Mouse (Mus musculus): Measurements from ENCODE around the gene Smyd3. TPM values are rescaled to one million over a fixed set of nuclear protein-coding genes. Genes with fewer than 3 reads are reported as not detected.

The Smyd3 gene
- polyA plus RNA-seq, 1 experiment from 2014 or later = 26.3 TPM

DNA sequence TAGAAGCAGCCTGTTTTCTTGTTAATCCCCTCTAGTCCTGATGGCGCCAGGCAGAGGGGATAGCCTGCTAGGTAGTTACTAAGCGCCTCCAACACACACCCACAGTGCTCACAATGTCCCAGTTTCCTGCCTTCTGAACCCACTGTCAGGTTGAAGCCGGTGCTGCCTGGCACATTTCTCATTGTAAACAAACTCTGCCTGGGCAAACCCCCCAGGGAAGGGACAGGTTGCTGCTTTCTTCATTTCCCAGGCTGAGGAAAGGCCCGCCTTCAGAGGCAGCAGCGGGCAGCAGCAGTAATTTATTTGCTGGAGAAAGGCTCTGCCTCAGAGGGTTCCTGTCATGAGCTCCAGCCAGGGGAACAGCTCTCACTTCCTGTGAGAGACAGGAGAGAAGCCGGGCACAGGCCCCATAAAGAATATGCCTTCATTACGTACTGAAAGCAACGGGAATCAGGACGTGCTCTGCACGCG lies 256.3 kb downstream of the Smyd3 start:
- Histone ChIP-seq H3K27ac (replicated peaks; ENCODE audit: low read depth, low read length) (no peak overlapping the region), H3K27me3 (ENCODE audit: control insufficient read depth, insufficient read depth, low read length) (no peaks in the 10 kb centered on the region), H3K4me3 (ENCODE audit: low read depth, low read length) (no peak overlapping the region), H3K4me2 (ENCODE audit: low read depth, low read length) (no peak overlapping the region), H3K36me3 (replicated peaks; ENCODE audit: control insufficient read depth, insufficient read depth, low read depth, low read length) (no peaks in the 10 kb centered on the region), H3K4me1 (ENCODE audit: control insufficient read depth, insufficient read depth, low read length) (no peaks in the 10 kb centered on the region), H3K9me3 (replicated peaks; ENCODE audit: control insufficient read depth, low read length) (no peaks in the 10 kb centered on the region), H3K9ac (replicated peaks; ENCODE audit: low read length) (no peak overlapping the region)
- WGBS = 51% methylated on average over 11 of the region's 11 CpGs
- no peak for ATAC-seq (replicated peaks; ENCODE audit: insufficient number of reproducible peaks, low FRiP score, low TSS enrichment, low read depth)
- DNase-seq (ENCODE audit: low spot score) = no peak

DNA sequence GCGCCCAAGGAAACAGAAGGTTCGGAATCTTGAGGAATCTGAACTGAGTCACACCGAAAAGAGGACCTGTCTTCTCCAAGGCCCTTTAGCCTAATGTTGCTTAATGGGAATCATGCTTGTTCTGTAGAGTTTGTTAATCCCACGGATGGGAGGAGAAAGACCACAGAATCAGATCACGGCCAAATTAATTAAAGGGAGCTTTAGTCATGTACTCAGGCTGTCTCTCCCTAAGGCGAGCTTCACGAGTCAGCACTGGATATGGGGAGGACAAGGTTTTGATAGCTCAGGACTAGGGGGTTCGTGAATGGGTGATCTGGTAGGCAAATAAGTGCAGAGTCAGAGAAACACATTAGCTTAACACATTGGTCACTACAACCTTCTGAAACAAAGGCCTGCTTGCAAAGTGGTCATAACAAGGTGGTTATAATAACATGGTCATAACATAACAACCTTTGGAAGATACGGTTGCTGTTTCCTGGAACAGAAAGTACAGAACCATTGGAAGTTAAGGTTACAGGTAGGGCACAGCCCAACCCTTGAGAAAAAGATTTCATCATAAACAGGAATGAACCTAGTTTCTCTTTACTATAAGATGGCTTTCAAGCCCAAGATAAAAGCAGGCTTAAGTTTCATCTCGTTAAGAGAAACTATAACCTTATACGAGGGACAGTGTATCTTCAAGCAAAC lies 261.9 kb downstream of the Smyd3 start:
- H3K27ac ChIP-seq (replicated peaks; ENCODE audit: low read depth, low read length) = no peak overlapping the region
- H3K9ac ChIP-seq (replicated peaks; ENCODE audit: low read length) = no peak overlapping the region
- 84% methylated on average over 11 of the region's 11 CpGs for WGBS
- no peaks in the 10 kb centered on the region for H3K36me3 ChIP-seq (replicated peaks; ENCODE audit: control insufficient read depth, insufficient read depth, low read depth, low read length)
- no peaks in the 10 kb centered on the region for H3K27me3 ChIP-seq (ENCODE audit: control insufficient read depth, insufficient read depth, low read length)
- no peak overlapping the region for H3K4me2 ChIP-seq (ENCODE audit: low read depth, low read length)
- DNase-seq (ENCODE audit: low spot score) = no peak
- no peak for ATAC-seq (replicated peaks; ENCODE audit: insufficient number of reproducible peaks, low FRiP score, low TSS enrichment, low read depth)
- H3K4me1 ChIP-seq (ENCODE audit: control insufficient read depth, insufficient read depth, low read length) = no peaks in the 10 kb centered on the region
- no peaks in the 10 kb centered on the region for H3K9me3 ChIP-seq (replicated peaks; ENCODE audit: control insufficient read depth, low read length)
- no peak overlapping the region for H3K4me3 ChIP-seq (ENCODE audit: low read depth, low read length)

- Histone ChIP-seq H3K9me3 (replicated peaks; ENCODE audit: control insufficient read depth, low read length) (no peaks in the 10 kb centered on the region), H3K4me3 (ENCODE audit: low read depth, low read length) (no peak overlapping the region), H3K9ac (replicated peaks; ENCODE audit: low read length) (no peak overlapping the region), H3K27me3 (ENCODE audit: control insufficient read depth, insufficient read depth, low read length) (no peaks in the 10 kb centered on the region), H3K4me2 (ENCODE audit: low read depth, low read length) (no peak overlapping the region), H3K4me1 (ENCODE audit: control insufficient read depth, insufficient read depth, low read length) (no peaks in the 10 kb centered on the region), H3K36me3 (replicated peaks; ENCODE audit: control insufficient read depth, insufficient read depth, low read depth, low read length) (no peaks in the 10 kb centered on the region), H3K27ac (replicated peaks; ENCODE audit: low read depth, low read length) (no peak overlapping the region)
- DNase-seq (ENCODE audit: low spot score) (no peak), ATAC-seq (replicated peaks; ENCODE audit: insufficient number of reproducible peaks, low FRiP score, low TSS enrichment, low read depth) (0 out of 2 replicates have a peak, but pooled peaks have one; percentile 39)
- WGBS = 48% methylated on average over 3 of the region's 3 CpGs
Observed at GRCm38 (mm10) chr1:179254531-179254930, 263.3 kb downstream of the Smyd3 start.

DNA sequence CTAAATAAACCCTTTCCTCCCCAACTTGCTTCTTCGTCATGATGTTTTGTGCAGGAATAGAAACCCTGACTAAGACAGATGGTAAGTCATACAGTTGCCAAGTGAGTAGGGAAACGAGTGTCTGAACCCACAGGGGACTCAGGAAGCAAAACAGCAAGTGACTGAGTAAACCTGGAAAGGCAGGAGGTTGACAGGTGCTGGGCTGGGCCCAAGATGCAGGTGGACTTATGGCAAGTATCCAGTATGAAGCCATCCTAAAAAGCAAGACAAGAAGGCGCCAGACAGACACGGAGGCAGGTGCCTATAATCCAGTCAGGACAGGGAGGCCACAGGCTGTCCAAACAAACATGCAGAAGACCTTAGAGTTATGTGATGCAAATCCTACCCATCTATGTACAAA lies 265.2 kb downstream of the Smyd3 start:
- ATAC-seq (replicated peaks; ENCODE audit: insufficient number of reproducible peaks, low FRiP score, low TSS enrichment, low read depth) (no peak), DNase-seq (ENCODE audit: low spot score) (no peak)
- H3K4me1 ChIP-seq (ENCODE audit: control insufficient read depth, insufficient read depth, low read length) = no peaks in the 10 kb centered on the region
- H3K9ac ChIP-seq (replicated peaks; ENCODE audit: low read length) = no peak overlapping the region
- H3K4me2 ChIP-seq (ENCODE audit: low read depth, low read length) = no peak overlapping the region
- H3K27ac ChIP-seq (replicated peaks; ENCODE audit: low read depth, low read length) = no peak overlapping the region
- H3K36me3 ChIP-seq (replicated peaks; ENCODE audit: control insufficient read depth, insufficient read depth, low read depth, low read length) = no peaks in the 10 kb centered on the region
- 79% methylated on average over 4 of the region's 4 CpGs for WGBS
- no peak overlapping the region for H3K4me3 ChIP-seq (ENCODE audit: low read depth, low read length)
- no peaks in the 10 kb centered on the region for H3K9me3 ChIP-seq (replicated peaks; ENCODE audit: control insufficient read depth, low read length)
- H3K27me3 ChIP-seq (ENCODE audit: control insufficient read depth, insufficient read depth, low read length) = no peaks in the 10 kb centered on the region

- no peak overlapping the region for H3K27ac ChIP-seq (replicated peaks; ENCODE audit: low read depth, low read length)
- DNase-seq (ENCODE audit: low spot score) = no peak
- 85% methylated on average over 3 of the region's 3 CpGs for WGBS
Observed at GRCm38 (mm10) chr1:179250388-179250787, 267.5 kb downstream of the Smyd3 start.

DNA sequence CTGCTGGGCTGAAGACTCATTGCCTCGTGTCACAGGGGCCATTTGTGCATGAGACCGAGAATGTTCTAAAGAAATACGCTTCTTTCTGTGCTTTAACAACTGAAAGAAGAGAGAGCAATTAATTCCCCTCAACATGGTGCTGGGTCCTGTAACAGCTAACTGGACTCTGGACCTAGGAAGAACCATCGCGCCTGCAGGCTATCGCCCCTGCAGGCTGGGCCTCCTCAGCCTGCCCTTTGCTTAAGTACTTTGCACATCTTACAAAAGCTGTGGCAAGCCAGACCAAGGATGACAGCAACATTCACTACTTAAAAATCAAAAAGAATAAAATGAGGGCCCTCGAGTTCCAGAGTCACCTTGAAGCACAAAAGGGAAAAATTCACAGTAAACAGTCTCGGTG lies 274.3 kb downstream of the Smyd3 start:
- no peak overlapping the region for H3K4me3 ChIP-seq (ENCODE audit: low read depth, low read length)
- H3K9me3 ChIP-seq (replicated peaks; ENCODE audit: control insufficient read depth, low read length) = no peaks in the 10 kb centered on the region
- no peak for ATAC-seq (replicated peaks; ENCODE audit: insufficient number of reproducible peaks, low FRiP score, low TSS enrichment, low read depth)
- H3K36me3 ChIP-seq (replicated peaks; ENCODE audit: control insufficient read depth, insufficient read depth, low read depth, low read length) = no peaks in the 10 kb centered on the region
- no peak overlapping the region for H3K27ac ChIP-seq (replicated peaks; ENCODE audit: low read depth, low read length)
- 86% methylated on average over 8 of the region's 8 CpGs for WGBS
- no peak for DNase-seq (ENCODE audit: low spot score)
- H3K4me2 ChIP-seq (ENCODE audit: low read depth, low read length) = no peak overlapping the region
- no peaks in the 10 kb centered on the region for H3K4me1 ChIP-seq (ENCODE audit: control insufficient read depth, insufficient read depth, low read length)
- H3K27me3 ChIP-seq (ENCODE audit: control insufficient read depth, insufficient read depth, low read length) = no peaks in the 10 kb centered on the region
- no peak overlapping the region for H3K9ac ChIP-seq (replicated peaks; ENCODE audit: low read length)

More at GRCm38 (mm10) chr1:179250388-179250787, 267.5 kb downstream of the Smyd3 start:
- no peaks in the 10 kb centered on the region for H3K9me3 ChIP-seq (replicated peaks; ENCODE audit: control insufficient read depth, low read length)
- H3K4me2 ChIP-seq (ENCODE audit: low read depth, low read length) = no peak overlapping the region
- no peaks in the 10 kb centered on the region for H3K36me3 ChIP-seq (replicated peaks; ENCODE audit: control insufficient read depth, insufficient read depth, low read depth, low read length)
- H3K4me1 ChIP-seq (ENCODE audit: control insufficient read depth, insufficient read depth, low read length) = no peaks in the 10 kb centered on the region
- ATAC-seq (replicated peaks; ENCODE audit: insufficient number of reproducible peaks, low FRiP score, low TSS enrichment, low read depth) = no peak; the same call in 1 of the 2 replicates
- H3K27me3 ChIP-seq (ENCODE audit: control insufficient read depth, insufficient read depth, low read length) = no peaks in the 10 kb centered on the region
- H3K9ac ChIP-seq (replicated peaks; ENCODE audit: low read length) = no peak overlapping the region
- no peak overlapping the region for H3K4me3 ChIP-seq (ENCODE audit: low read depth, low read length)

DNA sequence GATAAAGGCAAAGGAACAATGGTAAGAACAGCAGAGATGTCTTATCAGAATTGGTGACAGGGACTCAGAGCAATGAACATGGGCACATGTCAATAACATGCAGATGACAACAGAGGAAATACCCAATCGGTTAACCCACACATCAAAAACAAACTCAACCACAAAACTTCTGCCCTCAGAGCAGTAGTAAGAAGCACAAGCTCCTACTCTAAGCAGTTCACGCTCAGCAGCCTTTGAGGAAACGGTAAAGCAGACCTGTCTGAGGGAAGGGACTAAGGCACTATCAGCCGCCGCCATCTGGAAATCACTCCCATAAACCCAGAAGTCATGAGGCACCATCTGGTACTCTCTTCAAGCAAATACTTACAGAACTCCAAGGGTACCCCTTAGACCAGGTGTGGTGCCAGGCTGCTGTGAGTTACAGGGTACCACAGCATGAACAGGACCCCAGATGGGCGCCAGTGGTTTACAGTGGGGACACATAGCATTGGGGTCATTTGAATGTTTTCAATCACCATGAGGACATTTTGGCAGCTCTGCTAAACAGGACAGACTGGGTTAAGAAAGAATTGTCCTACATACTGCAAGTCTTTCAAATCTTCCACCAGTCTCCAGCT lies 277.1 kb downstream of the Smyd3 start:
- no peaks in the 10 kb centered on the region for H3K27me3 ChIP-seq (ENCODE audit: control insufficient read depth, insufficient read depth, low read length)
- no peak overlapping the region for H3K4me3 ChIP-seq (ENCODE audit: low read depth, low read length)
- H3K27ac ChIP-seq (replicated peaks; ENCODE audit: low read depth, low read length) = no peak overlapping the region
- no peak for ATAC-seq (replicated peaks; ENCODE audit: insufficient number of reproducible peaks, low FRiP score, low TSS enrichment, low read depth)
- no peaks in the 10 kb centered on the region for H3K4me1 ChIP-seq (ENCODE audit: control insufficient read depth, insufficient read depth, low read length)
- no peak overlapping the region for H3K4me2 ChIP-seq (ENCODE audit: low read depth, low read length)
- no peak overlapping the region for H3K9ac ChIP-seq (replicated peaks; ENCODE audit: low read length)
- no peaks in the 10 kb centered on the region for H3K9me3 ChIP-seq (replicated peaks; ENCODE audit: control insufficient read depth, low read length)
- WGBS = 88% methylated on average over 6 of the region's 6 CpGs
- no peaks in the 10 kb centered on the region for H3K36me3 ChIP-seq (replicated peaks; ENCODE audit: control insufficient read depth, insufficient read depth, low read depth, low read length)
- DNase-seq (ENCODE audit: low spot score) = no peak

DNA sequence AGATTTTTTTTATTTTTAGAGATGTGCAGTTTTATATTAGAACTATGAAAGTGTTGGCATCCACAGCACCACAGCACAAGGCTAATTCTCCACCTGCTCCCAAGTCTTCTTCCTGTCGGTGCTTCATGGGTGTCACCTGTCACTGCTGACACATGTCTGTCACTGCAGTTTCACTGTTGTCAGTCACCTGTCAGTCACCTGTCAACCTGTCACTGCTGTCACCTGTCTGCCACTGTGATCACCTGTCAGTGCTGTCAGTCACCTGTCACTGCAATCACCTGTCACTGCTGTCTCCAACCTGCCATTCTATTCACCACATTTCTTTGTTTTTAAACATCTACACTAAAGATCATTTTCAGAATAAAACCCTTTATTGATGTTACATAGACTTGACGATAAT lies 279.2 kb downstream of the Smyd3 start:
- no peak overlapping the region for H3K9ac ChIP-seq (replicated peaks; ENCODE audit: low read length)
- no peaks in the 10 kb centered on the region for H3K36me3 ChIP-seq (replicated peaks; ENCODE audit: control insufficient read depth, insufficient read depth, low read depth, low read length)
- no peaks in the 10 kb centered on the region for H3K9me3 ChIP-seq (replicated peaks; ENCODE audit: control insufficient read depth, low read length)
- H3K4me1 ChIP-seq (ENCODE audit: control insufficient read depth, insufficient read depth, low read length) = no peaks in the 10 kb centered on the region
- no peak for DNase-seq (ENCODE audit: low spot score)
- no peak for ATAC-seq (replicated peaks; ENCODE audit: insufficient number of reproducible peaks, low FRiP score, low TSS enrichment, low read depth)
- H3K27me3 ChIP-seq (ENCODE audit: control insufficient read depth, insufficient read depth, low read length) = no peaks in the 10 kb centered on the region
- no peak overlapping the region for H3K4me2 ChIP-seq (ENCODE audit: low read depth, low read length)
- 82% methylated on average over 2 of the region's 2 CpGs for WGBS
- no peak overlapping the region for H3K27ac ChIP-seq (replicated peaks; ENCODE audit: low read depth, low read length)
- H3K4me3 ChIP-seq (ENCODE audit: low read depth, low read length) = no peak overlapping the region
